Mouse (Mus musculus): ENCODE data around the gene Ing4. TPM values are rescaled to one million over a fixed set of nuclear protein-coding genes. Genes with fewer than 3 reads are reported as not detected.

Gene Ing4
- polyA plus RNA-seq, 1 experiment from 2014 or later, result 141 TPM

GRCm38 (mm10) chr6:125081394-125081793 is 41.8 kb downstream of the Ing4 start:
- ATAC-seq, result peak; percentile 66
- Histone ChIP-seq H3K4me1 (ENCODE audit: control insufficient read depth, insufficient read depth, low read length) (peaks cover 3% of the 10 kb centered on the region), H3K27me3 (ENCODE audit: control insufficient read depth, insufficient read depth, low read depth, low read length) (no peaks in the 10 kb centered on the region), H3K4me2 (ENCODE audit: low read length) (peak overlapping the region; percentile 67), H3K4me3 (ENCODE audit: low read depth, low read length) (peak overlapping the region; percentile 44), H3K36me3 (ENCODE audit: control insufficient read depth, insufficient read depth, low read length) (no peaks in the 10 kb centered on the region), H3K9ac (ENCODE audit: low read depth, low read length) (peak overlapping the region; percentile 72), H3K9me3 (replicated peaks; ENCODE audit: control insufficient read depth, low read length, poor library complexity, severe bottlenecking) (no peaks in the 10 kb centered on the region), H3K27ac (ENCODE audit: low read length) (peak overlapping the region; percentile 90)
- 21% methylated on average over 25 of the region's 25 CpGs for WGBS

- H3K9ac ChIP-seq (ENCODE audit: low read depth, low read length), result peak overlapping the region; percentile 72
- peak; percentile 90 for ATAC-seq
Observed at GRCm38 (mm10) chr6:125081797-125082560, 42.4 kb downstream of the Ing4 start.

GRCm38 (mm10) chr6:125082801-125083386 is 43.3 kb downstream of the Ing4 start:
- no peak overlapping the region for H3K4me2 ChIP-seq (ENCODE audit: low read length)
- H3K4me1 ChIP-seq (ENCODE audit: control insufficient read depth, insufficient read depth, low read length), result peaks cover 3% of the 10 kb centered on the region
- no peak overlapping the region for H3K4me3 ChIP-seq (ENCODE audit: low read depth, low read length)
- ATAC-seq, result no peak
- H3K27ac ChIP-seq (ENCODE audit: low read length), result no peak overlapping the region
- no peaks in the 10 kb centered on the region for H3K36me3 ChIP-seq (ENCODE audit: control insufficient read depth, insufficient read depth, low read length)
- no peak overlapping the region for H3K9ac ChIP-seq (ENCODE audit: low read depth, low read length)
- no peaks in the 10 kb centered on the region for H3K27me3 ChIP-seq (ENCODE audit: control insufficient read depth, insufficient read depth, low read depth, low read length)
- WGBS, result 86% methylated on average over 7 of the region's 7 CpGs
- no peaks in the 10 kb centered on the region for H3K9me3 ChIP-seq (replicated peaks; ENCODE audit: control insufficient read depth, low read length, poor library complexity, severe bottlenecking)

More at GRCm38 (mm10) chr6:125081797-125082560, 42.4 kb downstream of the Ing4 start:
- Histone ChIP-seq H3K36me3 (ENCODE audit: control insufficient read depth, insufficient read depth, low read length) (no peaks in the 10 kb centered on the region), H3K4me2 (ENCODE audit: low read length) (peak overlapping the region; percentile 67), H3K27ac (ENCODE audit: low read length) (peak overlapping the region; percentile 90), H3K4me3 (ENCODE audit: low read depth, low read length) (peak overlapping the region; percentile 44), H3K4me1 (ENCODE audit: control insufficient read depth, insufficient read depth, low read length) (peaks cover 3% of the 10 kb centered on the region), H3K9me3 (replicated peaks; ENCODE audit: control insufficient read depth, low read length, poor library complexity, severe bottlenecking) (no peaks in the 10 kb centered on the region), H3K27me3 (ENCODE audit: control insufficient read depth, insufficient read depth, low read depth, low read length) (no peaks in the 10 kb centered on the region)
- 22% methylated on average over 45 of the region's 45 CpGs for WGBS

- ATAC-seq, result no peak
- no peaks in the 10 kb centered on the region for H3K9me3 ChIP-seq (replicated peaks; ENCODE audit: control insufficient read depth, low read length, poor library complexity, severe bottlenecking)
- H3K27me3 ChIP-seq (ENCODE audit: control insufficient read depth, insufficient read depth, low read depth, low read length), result no peaks in the 10 kb centered on the region
- H3K4me1 ChIP-seq (ENCODE audit: control insufficient read depth, insufficient read depth, low read length), result peaks cover 13% of the 10 kb centered on the region
- H3K27ac ChIP-seq (ENCODE audit: low read length), result no peak overlapping the region
- WGBS, result 8% methylated on average over 4 of the region's 4 CpGs
- no peak overlapping the region for H3K4me2 ChIP-seq (ENCODE audit: low read length)
- no peak overlapping the region for H3K9ac ChIP-seq (ENCODE audit: low read depth, low read length)
- H3K36me3 ChIP-seq (ENCODE audit: control insufficient read depth, insufficient read depth, low read length), result no peaks in the 10 kb centered on the region
- no peak overlapping the region for H3K4me3 ChIP-seq (ENCODE audit: low read depth, low read length)
Observed at GRCm38 (mm10) chr6:125084424-125084823, 44.9 kb downstream of the Ing4 start.

GRCm38 (mm10) chr6:125087937-125088336 is 48.4 kb downstream of the Ing4 start:
- no peak overlapping the region for H3K4me2 ChIP-seq (ENCODE audit: low read length)
- H3K36me3 ChIP-seq (ENCODE audit: control insufficient read depth, insufficient read depth, low read length), result no peaks in the 10 kb centered on the region
- peak overlapping the region; percentile 92 for H3K27ac ChIP-seq (ENCODE audit: low read length)
- no peaks in the 10 kb centered on the region for H3K9me3 ChIP-seq (replicated peaks; ENCODE audit: control insufficient read depth, low read length, poor library complexity, severe bottlenecking)
- no peaks in the 10 kb centered on the region for H3K27me3 ChIP-seq (ENCODE audit: control insufficient read depth, insufficient read depth, low read depth, low read length)
- 69% methylated on average over 3 of the region's 3 CpGs for WGBS
- H3K9ac ChIP-seq (ENCODE audit: low read depth, low read length), result no peak overlapping the region
- ATAC-seq, result no peak
- H3K4me1 ChIP-seq (ENCODE audit: control insufficient read depth, insufficient read depth, low read length), result peaks cover 26% of the 10 kb centered on the region
- no peak overlapping the region for H3K4me3 ChIP-seq (ENCODE audit: low read depth, low read length)

GRCm38 (mm10) chr6:125088561-125089321 is 49.2 kb downstream of the Ing4 start:
- Histone ChIP-seq H3K9ac (ENCODE audit: low read depth, low read length) (peak overlapping the region; percentile 43; the same call in 1 of the 2 replicates), H3K4me3 (ENCODE audit: low read depth, low read length) (no peak overlapping the region), H3K9me3 (replicated peaks; ENCODE audit: control insufficient read depth, low read length, poor library complexity, severe bottlenecking) (no peaks in the 10 kb centered on the region), H3K36me3 (ENCODE audit: control insufficient read depth, insufficient read depth, low read length) (no peaks in the 10 kb centered on the region), H3K27me3 (ENCODE audit: control insufficient read depth, insufficient read depth, low read depth, low read length) (no peaks in the 10 kb centered on the region), H3K27ac (ENCODE audit: low read length) (peak overlapping the region; percentile 92), H3K4me1 (ENCODE audit: control insufficient read depth, insufficient read depth, low read length) (peaks cover 26% of the 10 kb centered on the region), H3K4me2 (ENCODE audit: low read length) (peak overlapping the region; percentile 42)
- peak; percentile 85 for ATAC-seq
- under 1% methylated on average over 20 of the region's 20 CpGs for WGBS

- Histone ChIP-seq H3K4me2 (ENCODE audit: low read length) (peak overlapping the region; percentile 42), H3K27ac (ENCODE audit: low read length) (peak overlapping the region; percentile 92), H3K4me1 (ENCODE audit: control insufficient read depth, insufficient read depth, low read length) (peaks cover 23% of the 10 kb centered on the region), H3K9ac (ENCODE audit: low read depth, low read length) (peak overlapping the region; percentile 64), H3K9me3 (replicated peaks; ENCODE audit: control insufficient read depth, low read length, poor library complexity, severe bottlenecking) (no peaks in the 10 kb centered on the region), H3K27me3 (ENCODE audit: control insufficient read depth, insufficient read depth, low read depth, low read length) (no peaks in the 10 kb centered on the region), H3K36me3 (ENCODE audit: control insufficient read depth, insufficient read depth, low read length) (no peaks in the 10 kb centered on the region), H3K4me3 (ENCODE audit: low read depth, low read length) (peak overlapping the region; percentile 11; the same call in 1 of the 2 replicates)
- WGBS, result 1% methylated on average over 15 of the region's 15 CpGs
- ATAC-seq, result peak; percentile 82
Observed at GRCm38 (mm10) chr6:125089521-125090321, 50.2 kb downstream of the Ing4 start.

- 49% methylated on average over 10 of the region's 10 CpGs for WGBS
- ATAC-seq, result no peak
- Histone ChIP-seq H3K4me3 (ENCODE audit: low read depth, low read length) (no peak overlapping the region), H3K27me3 (ENCODE audit: control insufficient read depth, insufficient read depth, low read depth, low read length) (no peaks in the 10 kb centered on the region), H3K4me2 (ENCODE audit: low read length) (peak overlapping the region; percentile 42), H3K4me1 (ENCODE audit: control insufficient read depth, insufficient read depth, low read length) (peaks cover 24% of the 10 kb centered on the region), H3K9me3 (replicated peaks; ENCODE audit: control insufficient read depth, low read length, poor library complexity, severe bottlenecking) (no peaks in the 10 kb centered on the region), H3K9ac (ENCODE audit: low read depth, low read length) (peak overlapping the region; percentile 64), H3K36me3 (ENCODE audit: control insufficient read depth, insufficient read depth, low read length) (no peaks in the 10 kb centered on the region), H3K27ac (ENCODE audit: low read length) (peak overlapping the region; percentile 92)
Observed at GRCm38 (mm10) chr6:125090341-125091085, 51.0 kb downstream of the Ing4 start.
